Mouse (Mus musculus) limb, embryonic 10.5 days (tissue): ENCODE results near the gene Cela1. TPM values are rescaled to one million over a fixed set of nuclear protein-coding genes. Genes with fewer than 3 reads are reported as not detected.

ENCODE experiments used
- DNase-seq: peaks from one replicate; pipeline ENCODE4 v3.0.0-alpha.2; 2017; ENCODE audit warnings: low spot score
- H3K27ac ChIP-seq: fragments of 300-500 bp; sonication (generic); 2 replicates; pipeline ENCODE4 v1.5.1; 2016; ENCODE audit warnings: mild to moderate bottlenecking
- H3K27me3 ChIP-seq: fragments of 300-500 bp; sonication (generic); 2 replicates; pipeline ENCODE4 v1.6.1; 2016; ENCODE audit warnings: low read depth, mild to moderate bottlenecking; ENCODE audit not compliant: poor library complexity, severe bottlenecking
- H3K36me3 ChIP-seq: fragments of 300-500 bp; sonication (generic); 2 replicates; pipeline ENCODE4 v1.6.1; 2016; ENCODE audit warnings: mild to moderate bottlenecking, moderate library complexity
- H3K4me1 ChIP-seq: fragments of 300-500 bp; sonication (generic); 2 replicates; pipeline ENCODE4 v1.6.1; 2016
- H3K4me3 ChIP-seq: fragments of 300-500 bp; sonication (generic); 2 replicates; pipeline ENCODE4 v1.5.1; 2016; ENCODE audit warnings: mild to moderate bottlenecking, moderate library complexity
- H3K9me3 ChIP-seq: fragments of 300-500 bp; sonication (generic); replicated peaks from 2 replicates; pipeline ENCODE4 v1.6.1; 2016; ENCODE audit warnings: mild to moderate bottlenecking
- WGBS: fragments of 180-500 bp; shearing (Covaris S2); methylation state at CpG from one replicate; pipeline ENCODE4 v1.1.7; 2016; 5-methylcytosine and 5-hydroxymethylcytosine counted together
- polyA plus RNA-seq: library from polyadenylated mRNA; unstranded; fragments of >200 nt; fragmentation: Nextera tagmentation; extraction: Ambion mirVana; gene quantifications from 2 replicates; pipeline ENCODE4 v1.2.1, GENCODE M21; 2016

Gene Cela1
- polyA plus RNA-seq, 1 experiment from 2014 or later: 0.74 TPM

- no peak overlapping the region for H3K27ac ChIP-seq
- no peak for DNase-seq
- WGBS: 84% methylated on average over 12 of the region's 12 CpGs
- H3K4me1 ChIP-seq: peaks cover 24% of the 10 kb centered on the region
- H3K36me3 ChIP-seq: no peaks in the 10 kb centered on the region
- H3K4me3 ChIP-seq: no peak overlapping the region
- H3K27me3 ChIP-seq: no peaks in the 10 kb centered on the region
- no peaks in the 10 kb centered on the region for H3K9me3 ChIP-seq
Measured at GRCm38 (mm10) chr15:100678581-100678980, 9.1 kb downstream of the Cela1 start.

DNA sequence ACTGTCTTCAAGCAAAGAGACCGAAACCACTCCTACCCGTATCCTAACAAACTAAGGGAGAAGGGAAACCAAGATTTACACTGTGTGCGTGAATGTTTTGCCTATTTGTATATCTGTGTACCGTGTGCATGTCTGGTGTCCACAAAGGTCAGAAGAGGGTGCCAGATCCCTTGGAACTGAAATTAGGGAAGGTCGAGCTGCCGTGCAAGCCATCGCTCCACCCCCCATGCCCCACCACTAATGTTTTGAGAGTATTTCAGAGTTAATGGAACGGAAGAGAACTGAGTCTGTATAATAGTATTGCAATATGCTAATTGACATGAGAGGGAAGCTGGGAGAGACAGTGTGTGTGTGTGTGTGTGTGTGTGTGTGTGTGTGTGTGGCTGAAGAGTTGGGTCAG, 10.0 kb downstream of the Cela1 start:
- DNase-seq: no peak
- no peak overlapping the region for H3K27ac ChIP-seq
- peaks cover 24% of the 10 kb centered on the region for H3K4me1 ChIP-seq
- no peaks in the 10 kb centered on the region for H3K36me3 ChIP-seq
- H3K9me3 ChIP-seq: no peaks in the 10 kb centered on the region
- no peaks in the 10 kb centered on the region for H3K27me3 ChIP-seq
- no peak overlapping the region for H3K4me3 ChIP-seq
- 93% methylated on average over 8 of the region's 8 CpGs for WGBS

- H3K4me1 ChIP-seq: peaks cover 19% of the 10 kb centered on the region
- no peak overlapping the region for H3K27ac ChIP-seq
- no peaks in the 10 kb centered on the region for H3K36me3 ChIP-seq
- no peaks in the 10 kb centered on the region for H3K9me3 ChIP-seq
- H3K4me3 ChIP-seq: no peak overlapping the region
- DNase-seq: no peak
- WGBS: 86% methylated on average over 1 of the region's 1 CpGs
- no peaks in the 10 kb centered on the region for H3K27me3 ChIP-seq
Measured at GRCm38 (mm10) chr15:100676521-100676920, 11.2 kb downstream of the Cela1 start.

DNA sequence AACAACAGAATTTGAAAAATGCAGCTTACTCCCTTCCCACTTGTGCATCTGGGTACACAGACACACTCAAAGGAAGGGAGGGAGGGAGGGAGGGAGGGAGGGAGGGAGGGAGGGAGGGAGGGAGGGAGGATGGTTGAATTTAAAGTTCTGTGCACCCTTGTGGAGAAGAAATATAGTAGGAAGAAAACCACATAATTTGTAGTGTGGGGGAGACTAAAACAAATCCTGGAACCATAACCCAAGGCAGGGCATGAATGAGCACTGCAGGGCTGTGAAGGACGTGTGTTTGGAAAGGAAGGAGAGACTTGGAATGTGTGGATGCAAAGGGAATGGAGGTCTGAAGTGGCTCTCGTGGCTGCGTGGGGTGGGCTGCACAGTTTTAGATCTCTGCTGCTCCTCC, 12.2 kb downstream of the Cela1 start:
- WGBS: 72% methylated on average over 3 of the region's 3 CpGs
- Histone ChIP-seq H3K27ac (no peak overlapping the region), H3K4me3 (no peak overlapping the region), H3K36me3 (no peaks in the 10 kb centered on the region), H3K9me3 (no peaks in the 10 kb centered on the region), H3K4me1 (peaks cover 9% of the 10 kb centered on the region), H3K27me3 (no peaks in the 10 kb centered on the region)
- no peak for DNase-seq

- no peaks in the 10 kb centered on the region for H3K9me3 ChIP-seq
- no peaks in the 10 kb centered on the region for H3K27me3 ChIP-seq
- 0 out of 2 replicates have a peak, but pooled peaks cover 3% of the 10 kb centered on the region for H3K4me1 ChIP-seq
- H3K4me3 ChIP-seq: no peak overlapping the region
- WGBS: 89% methylated on average over 10 of the region's 10 CpGs
- H3K36me3 ChIP-seq: no peaks in the 10 kb centered on the region
- no peak overlapping the region for H3K27ac ChIP-seq
- no peak for DNase-seq
Measured at GRCm38 (mm10) chr15:100674566-100674965, 13.2 kb downstream of the Cela1 start.

- 52% methylated on average over 12 of the region's 12 CpGs for WGBS
- no peaks in the 10 kb centered on the region for H3K9me3 ChIP-seq
- no peak overlapping the region for H3K4me3 ChIP-seq
- H3K36me3 ChIP-seq: no peaks in the 10 kb centered on the region
- no peaks in the 10 kb centered on the region for H3K27me3 ChIP-seq
- DNase-seq: no peak
- H3K4me1 ChIP-seq: 0 out of 2 replicates have a peak, but pooled peaks cover 3% of the 10 kb centered on the region
- H3K27ac ChIP-seq: no peak overlapping the region
Measured at GRCm38 (mm10) chr15:100673585-100674391, 13.9 kb downstream of the Cela1 start.

DNA sequence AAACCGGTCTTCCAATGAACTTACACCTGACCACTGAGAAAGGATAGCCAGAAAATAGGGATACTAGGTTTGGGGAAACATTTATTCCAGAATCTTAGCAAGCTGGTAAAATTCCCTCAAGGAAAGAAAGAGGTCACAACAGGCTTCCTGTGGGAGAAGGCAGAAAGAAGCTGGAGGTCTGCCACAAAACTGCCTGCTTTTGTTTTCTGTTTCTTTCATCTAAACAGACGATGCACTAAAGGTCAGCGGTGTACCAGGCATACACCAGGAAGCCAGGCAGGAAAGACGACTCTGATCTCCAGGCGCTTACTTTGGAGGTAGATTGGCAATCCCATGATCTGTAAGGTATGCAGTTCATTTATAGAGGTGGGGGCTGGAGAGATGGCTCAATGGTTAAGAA, 16.9 kb downstream of the Cela1 start:
- H3K36me3 ChIP-seq: no peaks in the 10 kb centered on the region
- no peaks in the 10 kb centered on the region for H3K9me3 ChIP-seq
- no peak overlapping the region for H3K4me3 ChIP-seq
- peaks cover 10% of the 10 kb centered on the region; the same call in 1 of the 2 replicates for H3K27me3 ChIP-seq
- H3K4me1 ChIP-seq: peaks cover 14% of the 10 kb centered on the region
- H3K27ac ChIP-seq: no peak overlapping the region
- 78% methylated on average over 5 of the region's 5 CpGs for WGBS
- no peak for DNase-seq

- H3K9me3 ChIP-seq: no peaks in the 10 kb centered on the region
- no peak for DNase-seq
- WGBS: 90% methylated on average over 8 of the region's 8 CpGs
- peaks cover 14% of the 10 kb centered on the region for H3K4me1 ChIP-seq
- H3K27ac ChIP-seq: no peak overlapping the region
- no peaks in the 10 kb centered on the region for H3K36me3 ChIP-seq
- no peak overlapping the region for H3K4me3 ChIP-seq
- peaks cover 16% of the 10 kb centered on the region; the same call in 1 of the 2 replicates for H3K27me3 ChIP-seq
Measured at GRCm38 (mm10) chr15:100670004-100670403, 17.7 kb downstream of the Cela1 start.

- Histone ChIP-seq H3K36me3 (no peaks in the 10 kb centered on the region), H3K27me3 (peaks cover 19% of the 10 kb centered on the region; the same call in 1 of the 2 replicates), H3K4me3 (no peak within 1 kb of the TSS), H3K9me3 (no peaks in the 10 kb centered on the region), H3K27ac (no peak within 1 kb of the TSS), H3K4me1 (peaks cover 13% of the 10 kb centered on the region)
- no peak for DNase-seq
- 88% methylated on average over 20 of the region's 20 CpGs for WGBS
Measured at GRCm38 (mm10) chr15:100669337-100669736, 18.4 kb downstream of the Cela1 start, which contains the start of gene Bin2. Gene Bin2, minus strand, starts transcription at chr15:100669553.

- no peak overlapping the region for H3K27ac ChIP-seq
- no peaks in the 10 kb centered on the region for H3K9me3 ChIP-seq
- H3K36me3 ChIP-seq: no peaks in the 10 kb centered on the region
- peaks cover 13% of the 10 kb centered on the region for H3K4me1 ChIP-seq
- no peak overlapping the region for H3K4me3 ChIP-seq
- peaks cover 19% of the 10 kb centered on the region; the same call in 1 of the 2 replicates for H3K27me3 ChIP-seq
- no peak for DNase-seq
- 83% methylated on average over 5 of the region's 5 CpGs for WGBS
Measured at GRCm38 (mm10) chr15:100667871-100668545, 19.7 kb downstream of the Cela1 start.

DNA sequence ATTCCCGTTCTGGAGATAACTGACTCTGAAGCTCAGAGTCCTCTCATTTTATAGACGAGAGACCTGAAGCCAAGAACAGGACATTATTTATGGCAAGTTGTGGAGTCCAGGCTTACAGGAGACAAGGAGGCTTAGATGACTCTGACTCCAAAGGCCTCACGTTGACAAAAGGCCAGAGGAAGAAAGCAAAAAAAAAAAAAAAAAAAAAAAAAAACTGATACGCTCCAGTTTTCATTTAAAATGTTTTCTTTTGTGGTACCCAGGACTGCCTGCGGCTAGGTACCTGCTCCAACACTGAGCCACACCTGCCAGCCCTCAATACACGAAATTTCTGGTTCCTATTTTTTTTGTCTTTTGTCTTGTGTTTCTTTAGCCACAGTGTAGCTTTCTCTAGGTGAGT, 20.3 kb downstream of the Cela1 start:
- Histone ChIP-seq H3K9me3 (no peaks in the 10 kb centered on the region), H3K27ac (no peak overlapping the region), H3K36me3 (no peaks in the 10 kb centered on the region), H3K27me3 (peaks cover 19% of the 10 kb centered on the region; the same call in 1 of the 2 replicates), H3K4me1 (peaks cover 13% of the 10 kb centered on the region), H3K4me3 (no peak overlapping the region)
- WGBS: 55% methylated on average over 6 of the region's 6 CpGs
- DNase-seq: no peak

DNA sequence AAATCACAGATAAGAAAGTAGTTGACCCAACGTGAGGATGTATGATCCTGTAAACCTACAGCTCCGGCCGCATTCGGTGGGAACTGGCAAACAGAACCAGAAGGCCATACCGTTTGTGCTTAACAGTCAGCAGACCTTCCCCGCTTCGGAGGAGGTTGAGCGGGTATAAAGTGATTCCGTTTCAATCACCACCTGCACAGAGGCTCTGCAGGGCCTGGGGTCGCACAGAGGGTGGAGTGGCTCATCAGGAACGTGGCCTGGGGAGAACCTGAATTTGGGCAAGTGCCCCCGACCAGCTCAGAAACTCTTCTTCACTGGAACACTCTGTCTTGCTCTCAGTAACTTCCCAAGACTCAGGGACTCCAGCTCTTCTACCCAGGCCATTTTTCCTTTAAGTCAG, 20.9 kb downstream of the Cela1 start:
- Histone ChIP-seq H3K36me3 (no peaks in the 10 kb centered on the region), H3K4me1 (peaks cover 13% of the 10 kb centered on the region), H3K27ac (no peak overlapping the region), H3K4me3 (no peak overlapping the region), H3K9me3 (no peaks in the 10 kb centered on the region), H3K27me3 (peaks cover 19% of the 10 kb centered on the region; the same call in 1 of the 2 replicates)
- WGBS: 17% methylated on average over 12 of the region's 12 CpGs
- DNase-seq: no peak

DNA sequence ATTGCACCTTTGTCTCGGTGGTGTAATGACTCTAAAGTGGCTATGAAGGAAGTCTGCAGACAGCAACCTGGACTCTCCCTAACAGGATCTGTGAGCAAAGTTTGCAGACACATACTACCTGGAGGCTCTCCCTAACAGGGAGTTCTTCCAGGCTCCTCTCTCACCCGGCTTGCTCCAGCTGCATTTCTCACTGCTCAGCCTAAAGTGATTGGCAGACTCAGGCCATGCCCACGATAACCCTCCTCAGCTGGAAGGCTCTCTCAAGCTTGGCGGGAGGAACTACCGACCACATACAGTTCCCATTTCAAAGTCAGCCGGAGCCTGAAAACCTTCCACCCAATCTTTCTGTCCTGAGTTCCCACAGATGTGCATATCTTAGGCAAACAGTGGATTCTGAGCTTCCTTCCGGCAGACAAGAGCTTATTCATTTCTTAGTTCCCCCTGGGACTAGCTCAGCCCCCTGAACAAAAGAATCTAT, 21.5 kb downstream of the Cela1 start:
- H3K4me3 ChIP-seq: no peak overlapping the region
- DNase-seq: no peak
- H3K9me3 ChIP-seq: no peaks in the 10 kb centered on the region
- no peak overlapping the region for H3K27ac ChIP-seq
- peaks cover 19% of the 10 kb centered on the region; the same call in 1 of the 2 replicates for H3K27me3 ChIP-seq
- H3K36me3 ChIP-seq: no peaks in the 10 kb centered on the region
- 8% methylated on average over 7 of the region's 7 CpGs for WGBS
- H3K4me1 ChIP-seq: peaks cover 13% of the 10 kb centered on the region
